Mouse (Mus musculus): ENCODE data around the gene 3110040N11Rik.

GRCm38 (mm10) chr7:81825381-81825780, 36.1 kb upstream of the 3110040N11Rik start:
- no peak for TF ChIP-seq CTCF (conservative IDR thresholded peaks at IDR 0.05; ENCODE audit: low read length)
- no peak for TF ChIP-seq NANOG (IDR thresholded peaks at IDR 0.05; ENCODE audit: borderline replicate concordance, low read length)
- no peak for TF ChIP-seq POU5F1 (IDR thresholded peaks at IDR 0.05; ENCODE audit: borderline replicate concordance, low read length)
